Mouse (Mus musculus): ENCODE measurements at regions not wholly inside any gene's neighbourhood (a gene's known extent, or its start where the extent isn't known, plus 50 kb on each side); places are given as distances from the start of the nearest gene placed in this dataset.

DNA sequence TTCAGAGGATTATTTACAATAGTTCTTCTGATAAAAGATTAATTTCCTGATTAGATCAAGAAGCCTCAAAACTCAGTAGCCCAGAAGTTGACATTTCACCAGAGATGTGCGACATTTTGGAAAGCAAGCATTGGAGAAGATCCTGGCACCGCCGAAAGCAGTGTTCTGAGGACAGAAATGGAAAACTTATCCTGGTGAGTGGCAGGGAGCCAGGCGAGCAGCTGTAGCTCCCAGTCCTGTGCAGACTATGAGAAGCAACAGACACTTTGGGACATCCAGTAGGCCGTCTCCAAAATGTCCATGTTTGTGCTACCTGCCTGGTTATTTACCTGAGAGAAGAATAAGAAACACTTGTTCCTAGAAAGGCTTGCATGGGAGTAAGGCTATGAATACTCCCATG lies 202.1 kb upstream of the Elac2 start:
- no peak for TF ChIP-seq CTCF (IDR thresholded peaks at IDR 0.05; ENCODE audit: borderline replicate concordance, insufficient read depth, low read length)
- no peak for TF ChIP-seq POLR2A (IDR thresholded peaks at IDR 0.05; ENCODE audit: low read depth, low read length)

Measured in embryonic fibroblast, embryonic 13.5 days (primary cell).